Mouse (Mus musculus) intestine, embryonic 15.5 days (tissue): ENCODE results near the gene Gltp. TPM values are rescaled to one million over a fixed set of nuclear protein-coding genes. Genes with fewer than 3 reads are reported as not detected.

Experiments used
- ATAC-seq: fragments of 200-750 bp; cut with Nextera tagmentation; 2 replicates; pipeline ENCODE4 v1.8.0; 2017; ENCODE audit warnings: moderate TSS enrichment, moderate library complexity
- H3K27ac ChIP-seq: fragments of 300-500 bp; sonication (generic); 2 replicates; pipeline ENCODE4 v1.5.1; 2015; ENCODE audit warnings: mild to moderate bottlenecking, inconsistent platforms
- H3K27me3 ChIP-seq: fragments of 300-500 bp; sonication (generic); replicated peaks from 2 replicates; pipeline ENCODE4 v1.6.1; 2015; ENCODE audit warnings: inconsistent platforms
- H3K36me3 ChIP-seq: fragments of 300-500 bp; sonication (generic); 2 replicates; pipeline ENCODE4 v1.6.1; 2015; ENCODE audit warnings: inconsistent platforms
- H3K4me1 ChIP-seq: fragments of 300-500 bp; sonication (generic); replicated peaks from 2 replicates; pipeline ENCODE4 v1.6.1; 2015; ENCODE audit warnings: inconsistent platforms
- H3K4me2 ChIP-seq: fragments of 300-500 bp; sonication (generic); replicated peaks from 2 replicates; pipeline ENCODE4 v1.6.1; 2015; ENCODE audit warnings: mild to moderate bottlenecking, inconsistent platforms
- H3K4me3 ChIP-seq: fragments of 300-500 bp; sonication (generic); replicated peaks from 2 replicates; pipeline ENCODE4 v1.5.1; 2015; ENCODE audit warnings: inconsistent platforms
- H3K9ac ChIP-seq: fragments of 300-500 bp; sonication (generic); 2 replicates; pipeline ENCODE4 v1.6.1; 2015; ENCODE audit warnings: inconsistent platforms
- H3K9me3 ChIP-seq: fragments of 300-500 bp; sonication (generic); 2 replicates; pipeline ENCODE4 v1.6.1; 2016; ENCODE audit warnings: inconsistent platforms
- WGBS: fragments of 180-500 bp; shearing (Covaris S2); methylation state at CpG from one replicate; pipeline ENCODE4 v1.1.7; 2015; 5-methylcytosine and 5-hydroxymethylcytosine counted together
- polyA plus RNA-seq: library from polyadenylated mRNA; unstranded; fragments of >200 nt; fragmentation: Nextera tagmentation; extraction: Ambion mirVana; gene quantifications from 2 replicates; pipeline ENCODE4 v1.2.1, GENCODE M21; 2015

Gene Gltp
- polyA plus RNA-seq, 1 experiment from 2014 or later, result 99.7 TPM

DNA sequence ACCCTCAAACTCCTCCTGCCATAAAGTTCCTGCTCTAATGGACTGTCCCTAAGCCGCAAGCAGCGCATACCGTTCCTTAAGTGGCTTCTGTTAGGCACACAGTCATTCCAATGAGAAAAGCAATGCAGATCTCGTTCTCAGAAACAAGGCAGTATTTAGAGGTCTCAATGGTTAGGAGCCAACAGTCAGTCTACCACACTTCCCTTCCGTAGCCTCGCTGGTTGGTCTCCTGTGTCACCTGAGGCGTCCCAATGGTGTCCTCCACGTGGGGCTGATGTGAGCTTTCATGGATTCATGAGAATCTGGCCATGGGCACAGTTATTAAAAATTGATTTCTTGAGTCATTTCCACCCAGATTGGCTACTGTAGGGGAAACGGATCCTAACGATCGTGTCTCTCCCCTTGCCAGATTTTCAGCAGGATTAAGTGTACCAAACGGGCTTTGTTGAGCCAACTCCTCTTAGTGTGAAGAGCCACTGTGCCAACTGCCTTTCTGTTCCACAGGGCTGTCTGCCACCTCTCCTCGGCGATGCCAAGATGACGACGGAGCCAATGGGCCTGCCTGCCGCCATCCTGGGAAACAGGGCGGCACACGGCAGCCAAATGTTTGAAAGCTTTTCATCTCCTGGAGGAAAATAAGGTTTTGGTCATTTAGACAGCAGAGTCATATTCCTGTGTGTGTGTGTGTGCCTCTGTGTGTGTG lies 7.4 kb upstream of the Gltp start:
- Histone ChIP-seq H3K4me1 (no peaks in the 10 kb centered on the region), H3K27ac (no peak overlapping the region), H3K4me2 (no peak overlapping the region), H3K36me3 (no peaks in the 10 kb centered on the region), H3K9ac (no peak overlapping the region), H3K9me3 (no peaks in the 10 kb centered on the region), H3K27me3 (no peaks in the 10 kb centered on the region), H3K4me3 (no peak overlapping the region)
- 87% methylated on average over 19 of the region's 19 CpGs for WGBS
- ATAC-seq, result no peak

DNA sequence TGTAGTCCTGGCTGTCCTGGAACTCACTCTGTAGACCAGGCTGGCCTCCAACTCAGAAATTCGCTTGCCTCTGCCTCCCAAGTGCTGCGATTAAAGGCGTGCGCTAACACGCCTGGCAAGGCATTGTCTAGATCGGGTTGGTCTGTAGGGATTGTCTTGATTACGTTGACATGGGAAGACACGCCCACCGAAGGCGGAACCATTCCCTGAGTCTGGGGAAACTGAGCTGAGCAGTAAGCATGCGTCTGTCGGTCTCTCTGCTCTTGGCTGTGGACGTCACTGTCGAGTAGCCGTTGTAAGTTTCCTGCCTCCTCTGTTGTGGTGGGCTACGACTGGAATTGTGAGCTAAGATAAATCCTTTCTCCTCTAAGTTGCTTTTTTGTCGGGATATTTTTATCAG lies 6.2 kb upstream of the Gltp start:
- ATAC-seq, result no peak
- Histone ChIP-seq H3K27me3 (no peaks in the 10 kb centered on the region), H3K4me3 (no peak overlapping the region), H3K27ac (no peak overlapping the region), H3K9ac (no peak overlapping the region), H3K9me3 (no peaks in the 10 kb centered on the region), H3K36me3 (no peaks in the 10 kb centered on the region), H3K4me1 (no peaks in the 10 kb centered on the region), H3K4me2 (no peak overlapping the region)
- WGBS, result 82% methylated on average over 17 of the region's 17 CpGs

DNA sequence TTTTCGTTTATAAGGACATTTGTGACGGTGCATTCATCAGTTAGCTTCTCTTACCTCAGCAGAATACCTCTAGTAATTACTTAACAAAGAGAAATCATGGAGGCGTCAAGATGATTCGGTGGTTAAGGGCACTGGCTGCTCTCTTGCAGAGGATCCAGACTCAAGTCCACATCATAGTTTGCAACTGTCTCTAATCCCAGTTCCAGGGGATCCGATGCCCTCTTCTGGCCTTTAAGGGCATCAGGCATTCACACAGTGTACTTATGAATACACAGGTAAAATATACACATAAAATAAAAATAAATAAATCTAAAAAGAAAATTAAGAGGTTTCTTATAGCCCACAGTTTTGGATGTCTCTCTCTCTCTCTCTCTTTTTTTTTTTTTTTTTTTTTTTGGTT lies 5.0 kb upstream of the Gltp start:
- Histone ChIP-seq H3K9ac (no peak overlapping the region), H3K4me1 (peaks cover 4% of the 10 kb centered on the region), H3K4me3 (no peak overlapping the region), H3K4me2 (no peak overlapping the region), H3K27ac (no peak overlapping the region), H3K27me3 (no peaks in the 10 kb centered on the region), H3K36me3 (no peaks in the 10 kb centered on the region), H3K9me3 (no peaks in the 10 kb centered on the region)
- ATAC-seq, result no peak
- WGBS, result 70% methylated on average over 5 of the region's 5 CpGs

DNA sequence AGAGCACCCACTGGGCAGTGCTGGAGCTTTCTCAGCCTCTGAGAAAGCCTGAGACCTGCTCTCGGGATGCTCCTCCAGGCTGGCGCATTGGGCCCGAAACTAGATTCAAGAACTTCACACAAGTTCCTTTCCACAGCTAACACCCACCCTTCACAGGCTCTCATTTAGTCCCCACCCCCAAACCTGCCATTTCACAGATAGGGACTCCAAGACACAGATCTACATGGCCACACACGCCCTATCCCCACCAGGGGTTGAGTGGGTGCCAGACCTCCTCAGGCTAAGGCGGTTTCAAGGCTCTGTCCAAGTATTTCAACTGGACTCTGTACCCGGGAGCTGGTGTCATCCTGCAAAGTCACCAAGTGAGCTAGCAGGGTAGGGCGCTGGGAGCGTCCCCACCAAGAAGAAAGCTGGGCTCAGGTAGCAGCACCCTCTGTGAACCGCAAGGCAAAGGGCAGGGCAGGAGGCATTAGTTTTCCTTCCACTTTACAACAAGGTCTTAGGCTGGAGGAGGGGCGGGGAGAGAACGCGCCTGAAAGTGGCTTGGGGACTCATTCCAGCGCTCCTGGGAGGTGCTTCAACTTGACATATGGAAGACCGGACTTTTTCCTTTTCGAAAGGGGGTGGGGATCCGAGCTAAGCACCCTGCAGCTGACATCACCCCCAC lies 951 bp downstream of the Gltp start:
- 16% methylated on average over 16 of the region's 16 CpGs for WGBS
- Histone ChIP-seq H3K36me3 (no peaks in the 10 kb centered on the region), H3K9ac (peak overlapping the region; percentile 83), H3K27me3 (no peaks in the 10 kb centered on the region), H3K4me1 (peaks cover 21% of the 10 kb centered on the region), H3K4me2 (peak overlapping the region; percentile 96), H3K4me3 (peak overlapping the region; percentile 81), H3K9me3 (no peaks in the 10 kb centered on the region), H3K27ac (peak overlapping the region; percentile 71)
- ATAC-seq, result peak; percentile 58

DNA sequence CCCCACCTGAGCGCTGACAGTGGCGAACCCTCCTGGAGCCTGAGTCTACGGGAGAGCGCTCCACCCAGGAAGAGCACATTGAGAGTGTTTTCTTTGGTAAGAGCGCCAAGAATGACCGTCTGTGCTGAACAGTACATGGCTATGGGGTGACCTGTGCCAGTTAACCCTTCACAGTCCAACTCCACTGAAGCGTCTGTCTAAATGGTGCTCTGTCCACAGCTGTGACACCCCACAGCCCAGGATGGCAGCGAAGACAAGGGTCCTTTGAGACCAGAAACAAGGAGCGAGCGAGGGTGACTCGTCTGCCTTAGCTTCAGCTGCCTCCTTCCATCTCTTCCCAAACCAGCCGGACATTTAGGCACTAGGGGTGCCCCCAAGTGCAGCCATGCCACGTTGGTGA lies 2.1 kb downstream of the Gltp start:
- H3K27ac ChIP-seq, result no peak overlapping the region
- no peaks in the 10 kb centered on the region for H3K27me3 ChIP-seq
- peaks cover 21% of the 10 kb centered on the region for H3K4me1 ChIP-seq
- H3K4me2 ChIP-seq, result 0 out of 2 replicates have a peak overlapping the region, but pooled peaks have one; percentile 96
- no peak overlapping the region for H3K9ac ChIP-seq
- H3K4me3 ChIP-seq, result no peak overlapping the region
- H3K36me3 ChIP-seq, result no peaks in the 10 kb centered on the region
- no peak for ATAC-seq
- H3K9me3 ChIP-seq, result no peaks in the 10 kb centered on the region
- 84% methylated on average over 13 of the region's 13 CpGs for WGBS

DNA sequence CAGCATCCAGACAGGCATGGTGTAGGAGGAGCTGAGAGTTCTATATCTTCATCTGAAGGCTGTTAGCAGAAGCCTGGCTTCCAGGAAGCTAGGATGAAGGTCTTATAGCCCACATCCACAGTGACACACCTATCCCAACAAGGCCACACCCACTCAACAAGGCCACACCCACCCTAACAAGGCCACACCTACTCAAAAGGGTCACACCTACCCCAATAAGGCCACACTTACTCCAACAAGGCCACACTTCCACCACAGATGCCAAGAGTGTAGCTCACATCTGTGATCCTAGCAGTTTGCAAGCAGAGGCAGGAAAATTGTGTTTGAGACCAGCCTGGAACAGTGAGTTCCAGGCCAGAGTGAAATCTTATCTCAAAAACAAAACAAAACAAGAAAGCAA lies 2.9 kb downstream of the Gltp start:
- Histone ChIP-seq H3K27ac (no peak overlapping the region), H3K9ac (no peak overlapping the region)

DNA sequence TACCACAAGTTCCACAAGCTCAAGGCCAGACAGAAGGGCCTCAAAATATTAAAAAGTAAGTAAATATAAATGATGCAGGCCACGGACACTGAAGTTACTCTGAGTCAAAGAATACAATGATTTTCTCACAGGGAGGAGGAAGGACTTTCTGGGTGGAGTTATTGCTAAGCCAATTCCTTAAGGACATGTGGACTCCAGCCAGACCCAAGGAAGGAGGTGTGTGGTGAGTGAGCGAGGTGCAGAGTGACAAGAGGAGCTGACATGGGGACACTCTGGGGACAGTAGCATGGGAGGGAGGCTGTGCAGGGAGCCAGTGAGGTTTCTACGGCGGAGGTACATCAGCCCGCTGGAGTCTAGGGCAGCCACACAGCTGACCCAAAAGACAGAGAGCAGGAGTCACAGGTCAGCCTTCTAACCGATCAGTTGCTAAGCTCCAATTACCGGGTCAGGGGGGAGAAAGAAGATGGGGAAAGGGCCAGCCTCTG lies 4.0 kb downstream of the Gltp start:
- H3K9me3 ChIP-seq, result no peaks in the 10 kb centered on the region
- no peak overlapping the region for H3K4me3 ChIP-seq
- H3K27me3 ChIP-seq, result no peaks in the 10 kb centered on the region
- peaks cover 21% of the 10 kb centered on the region for H3K4me1 ChIP-seq
- WGBS, result 72% methylated on average over 7 of the region's 7 CpGs
- H3K9ac ChIP-seq, result no peak overlapping the region; the same call in 1 of the 2 replicates
- H3K36me3 ChIP-seq, result no peaks in the 10 kb centered on the region
- no peak overlapping the region for H3K4me2 ChIP-seq
- ATAC-seq, result no peak
- no peak overlapping the region for H3K27ac ChIP-seq

More for the DNA sequence above, 2.9 kb downstream of the Gltp start:
- Histone ChIP-seq H3K9me3 (no peaks in the 10 kb centered on the region), H3K4me3 (no peak overlapping the region), H3K4me2 (no peak overlapping the region), H3K27me3 (no peaks in the 10 kb centered on the region), H3K4me1 (peaks cover 21% of the 10 kb centered on the region), H3K36me3 (no peaks in the 10 kb centered on the region)
- no peak for ATAC-seq

DNA sequence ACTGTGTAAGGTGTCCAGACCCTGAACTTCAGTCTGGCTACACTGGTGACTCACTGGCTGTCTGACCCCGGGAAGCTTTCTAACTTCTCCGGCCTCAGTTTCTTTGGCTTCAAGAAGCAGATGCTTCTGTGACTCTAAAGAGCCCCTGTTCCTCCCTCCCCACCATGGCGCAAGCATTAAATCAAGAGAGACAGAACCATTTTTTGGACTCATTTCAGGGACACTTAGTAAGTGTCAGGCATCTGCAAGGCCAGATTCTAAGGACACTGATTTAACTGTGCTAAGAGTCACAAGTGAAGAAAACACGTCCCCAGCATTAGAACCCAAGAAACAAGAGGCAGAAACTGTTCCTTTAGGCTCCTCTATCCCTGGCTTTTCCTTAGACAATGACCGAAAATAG lies 4.8 kb downstream of the Gltp start:
- WGBS, result 93% methylated on average over 5 of the region's 5 CpGs
- peaks cover 17% of the 10 kb centered on the region for H3K4me1 ChIP-seq
- no peak overlapping the region for H3K27ac ChIP-seq
- no peaks in the 10 kb centered on the region for H3K27me3 ChIP-seq
- H3K4me3 ChIP-seq, result no peak overlapping the region
- no peak overlapping the region for H3K4me2 ChIP-seq
- H3K9me3 ChIP-seq, result no peaks in the 10 kb centered on the region
- no peak overlapping the region for H3K9ac ChIP-seq
- ATAC-seq, result no peak
- no peaks in the 10 kb centered on the region for H3K36me3 ChIP-seq

DNA sequence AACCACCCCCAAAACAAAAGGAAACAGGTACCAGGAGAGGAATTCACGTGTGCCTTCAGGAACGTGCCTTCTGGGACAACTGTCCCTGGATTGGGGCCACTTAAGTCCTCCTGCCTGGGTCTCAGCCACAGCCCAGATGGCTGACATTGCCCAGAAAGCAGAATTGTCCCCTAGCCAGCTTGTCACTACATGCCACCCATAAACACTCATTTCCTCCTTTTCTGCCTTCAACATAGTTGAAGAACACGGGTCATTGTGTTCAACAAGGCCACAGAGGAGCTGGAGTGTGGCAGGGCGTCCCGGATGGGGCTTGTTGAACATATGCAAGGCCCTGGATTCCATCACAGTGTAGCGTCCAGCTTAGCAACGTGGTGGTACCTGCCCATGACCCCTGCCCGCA lies 9.1 kb downstream of the Gltp start:
- no peak for ATAC-seq
- no peak overlapping the region for H3K4me3 ChIP-seq
- no peaks in the 10 kb centered on the region for H3K27me3 ChIP-seq
- no peak overlapping the region for H3K27ac ChIP-seq
- no peaks in the 10 kb centered on the region; the same call in 1 of the 2 replicates for H3K36me3 ChIP-seq
- 67% methylated on average over 8 of the region's 8 CpGs for WGBS
- no peaks in the 10 kb centered on the region for H3K9me3 ChIP-seq
- peaks cover 7% of the 10 kb centered on the region; the same call in 1 of the 2 replicates for H3K4me1 ChIP-seq
- no peak overlapping the region for H3K4me2 ChIP-seq
- no peak overlapping the region for H3K9ac ChIP-seq

DNA sequence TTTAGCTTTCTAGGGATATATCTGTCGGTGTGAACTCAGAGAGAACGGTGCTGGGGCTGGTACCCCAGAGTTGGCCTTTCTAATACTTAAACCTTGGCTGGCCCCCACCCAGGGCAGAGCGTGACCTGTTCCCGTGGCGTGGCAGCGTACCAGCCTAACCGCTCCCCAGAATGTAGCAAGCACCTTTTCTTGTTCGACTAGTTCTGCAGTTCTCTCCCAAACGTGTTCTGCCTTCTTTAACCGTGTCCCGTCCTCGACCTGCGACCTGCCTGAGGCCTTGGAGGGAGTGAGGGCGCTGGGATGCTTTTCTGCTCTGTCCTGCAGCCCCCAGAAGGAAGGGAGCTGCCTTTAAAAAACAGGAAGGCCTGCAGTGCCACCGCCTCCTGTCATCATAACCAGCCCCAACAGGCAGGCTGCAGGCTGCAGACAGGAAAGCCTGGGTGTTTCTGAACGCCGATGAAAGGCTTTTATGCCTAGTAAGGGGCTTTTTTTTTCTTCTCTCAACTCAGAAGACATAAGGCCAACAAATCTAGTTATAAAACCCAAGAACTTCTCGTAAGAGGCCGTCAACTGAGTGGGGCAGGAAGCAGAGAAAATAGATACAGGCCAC lies 10.0 kb downstream of the Gltp start:
- 56% methylated on average over 19 of the region's 19 CpGs for WGBS
- H3K27ac ChIP-seq, result no peak overlapping the region
- H3K9ac ChIP-seq, result no peak overlapping the region

DNA sequence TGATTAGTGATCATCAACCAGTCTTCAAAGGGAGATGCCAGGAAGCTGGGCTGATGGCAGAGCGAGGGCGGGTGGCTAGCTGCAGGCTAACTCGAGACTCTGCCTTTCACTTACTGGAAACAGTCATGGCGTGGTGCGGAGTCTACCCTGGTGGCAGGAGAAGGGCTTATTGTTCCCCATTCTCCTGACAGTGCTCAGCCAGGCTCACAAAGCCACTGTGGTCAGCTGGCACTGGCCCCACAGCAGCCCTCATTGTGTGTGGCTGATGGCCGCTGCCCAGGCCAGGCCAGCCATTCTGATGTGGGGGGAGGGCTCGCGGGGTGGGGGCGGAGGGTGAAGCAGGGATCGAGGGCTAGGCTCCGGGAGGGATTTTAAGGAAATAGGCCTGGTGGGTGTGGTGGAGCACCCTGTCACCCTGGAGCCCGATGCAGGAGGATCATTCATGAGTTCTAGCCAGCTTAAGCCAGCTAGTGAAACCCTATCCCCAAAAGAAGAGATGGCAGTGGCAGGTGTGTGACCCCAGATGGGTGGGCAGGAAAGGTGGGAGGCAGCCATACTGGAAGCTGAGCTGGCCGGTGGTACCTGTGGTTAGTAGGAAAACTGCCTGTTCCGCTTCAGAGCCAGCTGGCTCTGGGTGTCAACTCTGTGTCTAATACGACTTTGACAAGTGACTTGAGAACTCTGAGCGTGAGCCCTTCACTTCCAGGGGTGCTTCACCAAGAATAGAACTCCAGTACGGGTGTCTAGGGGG lies 10.8 kb downstream of the Gltp start:
- H3K27me3 ChIP-seq, result no peaks in the 10 kb centered on the region
- H3K9me3 ChIP-seq, result no peaks in the 10 kb centered on the region
- no peak overlapping the region for H3K4me3 ChIP-seq
- peaks cover 7% of the 10 kb centered on the region; the same call in 1 of the 2 replicates for H3K4me1 ChIP-seq
- no peak for ATAC-seq
- 78% methylated on average over 17 of the region's 17 CpGs for WGBS
- no peak overlapping the region for H3K4me2 ChIP-seq
- H3K27ac ChIP-seq, result no peak overlapping the region
- no peaks in the 10 kb centered on the region; the same call in 1 of the 2 replicates for H3K36me3 ChIP-seq
- no peak overlapping the region for H3K9ac ChIP-seq

More for the DNA sequence above, 10.0 kb downstream of the Gltp start:
- Histone ChIP-seq H3K36me3 (no peaks in the 10 kb centered on the region; the same call in 1 of the 2 replicates), H3K4me1 (peaks cover 7% of the 10 kb centered on the region; the same call in 1 of the 2 replicates), H3K9me3 (no peaks in the 10 kb centered on the region), H3K27me3 (no peaks in the 10 kb centered on the region), H3K4me2 (no peak overlapping the region), H3K4me3 (no peak overlapping the region)
- ATAC-seq, result no peak

DNA sequence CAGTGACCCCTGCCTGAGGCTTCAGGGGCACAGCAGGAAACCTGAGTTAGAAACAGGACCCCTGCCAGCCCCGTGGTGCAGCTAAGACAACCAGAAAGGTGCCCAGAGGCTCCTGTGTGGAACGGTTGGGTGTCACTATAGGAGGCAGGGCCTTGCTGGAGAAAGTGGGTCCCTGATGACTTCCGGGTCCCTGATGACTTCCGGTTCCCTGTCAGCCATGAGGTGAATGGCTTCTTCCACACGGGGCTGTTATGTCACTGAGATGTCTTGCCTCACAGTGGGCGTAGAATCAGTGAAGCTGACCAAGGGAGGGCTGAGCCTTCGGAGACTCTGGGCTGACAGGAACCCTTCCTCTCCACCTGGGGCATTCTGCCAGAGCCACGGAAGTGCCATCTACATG lies 16.2 kb downstream of the Gltp start:
- Histone ChIP-seq H3K4me1 (no peaks in the 10 kb centered on the region), H3K36me3 (peaks cover 9% of the 10 kb centered on the region; the same call in 1 of the 2 replicates), H3K9me3 (no peaks in the 10 kb centered on the region), H3K27ac (no peak overlapping the region), H3K27me3 (no peaks in the 10 kb centered on the region), H3K9ac (no peak overlapping the region), H3K4me3 (no peak overlapping the region), H3K4me2 (no peak overlapping the region)
- WGBS, result 85% methylated on average over 8 of the region's 8 CpGs
- no peak for ATAC-seq
